Mouse (Mus musculus): ENCODE measurements around the gene Mtss1l.

- no peak for TF ChIP-seq CTCF (IDR thresholded peaks at IDR 0.05; ENCODE audit: low read depth, low read length)
- TF ChIP-seq EP300 (IDR thresholded peaks at IDR 0.05; ENCODE audit: insufficient read depth, low read depth, low read length), result no peak
Measured at GRCm38 (mm10) chr8:110786934-110787333, 65.7 kb downstream of the Mtss1l start.
